Comparison of ENCODE assay signal across 9 mouse cellular contexts in the genomic region with DNA sequence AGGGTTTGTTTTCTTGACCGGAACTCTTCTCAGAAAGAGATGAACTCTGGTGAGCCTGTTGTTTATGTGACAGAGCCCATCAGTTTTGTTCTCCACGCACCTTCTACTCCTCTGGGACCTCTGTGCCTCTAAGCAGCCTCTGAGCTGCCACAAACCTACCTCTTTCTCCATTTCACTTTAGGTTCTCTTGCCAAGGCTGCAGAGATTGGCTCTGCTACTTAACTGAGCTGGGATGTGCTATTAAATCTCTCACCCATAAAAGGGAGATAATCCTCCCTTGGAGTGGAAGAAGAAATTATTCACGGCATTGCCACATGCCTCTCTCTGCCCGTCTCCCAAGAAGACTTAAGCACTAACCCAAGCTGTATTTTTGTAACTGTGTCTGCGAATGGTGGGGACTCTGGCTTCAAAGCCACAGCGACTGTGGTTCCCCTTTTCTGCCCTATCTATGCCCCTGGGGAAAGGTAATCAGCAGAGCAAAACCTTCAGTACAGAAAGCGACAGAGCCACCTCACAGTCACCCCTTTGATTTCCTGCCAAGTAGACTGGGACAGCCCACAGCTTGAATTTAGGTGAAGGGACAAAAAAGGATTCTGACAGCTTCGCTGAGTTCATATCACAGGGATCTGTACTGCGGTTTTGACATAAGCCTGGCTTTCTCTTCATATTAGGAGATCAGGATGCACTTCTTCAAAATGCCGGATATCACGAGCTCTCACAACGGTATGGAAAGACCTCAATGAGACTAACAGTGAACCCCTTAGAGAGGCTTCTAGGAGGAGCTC.
A peak's percentile ranks its signal among the peaks of the same experiment; 100 is the strongest.
DNase-seq lines count a peak whose midpoint lies in the region; ATAC-seq lines count a peak whose summit lies in the region.
"Had no signal": no experiment of that assay in that cellular context is flagged by ENCODE, and none has a peak within 500 bp of the region (broad histone marks: within the 10 kb centered on the region; RNA-seq: fewer than 3 reads in every experiment).

No protein-coding gene starts in this region.

- H3K4me1 ChIP-seq in midbrain, embryonic 16.5 days (ENCODE audit: control insufficient read depth, insufficient read depth, low read length): peaks cover 10% of the 10 kb centered on the region

- H3K27ac ChIP-seq in midbrain, embryonic 16.5 days (ENCODE audit: low read length): peak overlapping the region; percentile 54

- no peaks in the 10 kb centered on the region for H3K9me3 ChIP-seq in midbrain, embryonic 16.5 days (replicated peaks; ENCODE audit: control insufficient read depth, low read length, poor library complexity, severe bottlenecking)

- ATAC-seq in frontal cortex, adult (ENCODE audit: low TSS enrichment): peak; percentile 67
- ATAC-seq in midbrain, embryonic 16.5 days: peak; percentile 64

- H3K4me2 ChIP-seq in midbrain, embryonic 16.5 days (ENCODE audit: low read length): peak overlapping the region; percentile 26

- H3K36me3 ChIP-seq in midbrain, embryonic 16.5 days (ENCODE audit: control insufficient read depth, insufficient read depth, low read length): no peaks in the 10 kb centered on the region

- DNase-seq in frontal cortex, postnatal 10 days (ENCODE audit: low spot score in 2 of 2): no peak
- peak; percentile 13 to 26 for DNase-seq in urinary bladder, adult 18-20 months (ENCODE audit: low spot score in 2 of 2)
- DNase-seq in urinary bladder, postnatal 25 days (ENCODE audit: low spot score): no peak
- peak; percentile 23 for DNase-seq in thymus, postnatal 4 days
- no peak for DNase-seq in frontal cortex, postnatal 25 days (ENCODE audit: low spot score in 2 of 2)
- DNase-seq in kidney, postnatal 36 days: no peak
- DNase-seq: gastrocnemius, postnatal 10 days had no signal

- no peak overlapping the region for H3K9ac ChIP-seq in midbrain, embryonic 16.5 days (ENCODE audit: low read depth, low read length)

- H3K27me3 ChIP-seq in midbrain, embryonic 16.5 days (ENCODE audit: control insufficient read depth, insufficient read depth, low read depth, low read length): no peaks in the 10 kb centered on the region

- WGBS in midbrain, embryonic 16.5 days: 32% methylated on average over 12 of the region's 12 CpGs

- H3K4me3 ChIP-seq in midbrain, embryonic 16.5 days (ENCODE audit: low read depth, low read length): no peak overlapping the region

Comparison
In these comparisons a context has a peak if more than half of its experiments do, and no peak if none do; other contexts are left out.
1. DNase-seq: peak in urinary bladder, adult 18-20 months (2 of 2) and thymus, postnatal 4 days (single experiment); none in frontal cortex, postnatal 10 days (0 of 2), urinary bladder, postnatal 25 days (single experiment), frontal cortex, postnatal 25 days (0 of 2) and kidney, postnatal 36 days (0 of 2).